Mouse (Mus musculus) kidney, embryonic 16.5 days (tissue): Measurements from ENCODE around the gene Ndufaf2. TPM values are rescaled to one million over a fixed set of nuclear protein-coding genes. Genes with fewer than 3 reads are reported as not detected.

ENCODE experiments used
- ATAC-seq: fragments of 200-750 bp; cut with Nextera tagmentation; 2 replicates; pipeline ENCODE4 v1.8.0; 2017; ENCODE audit warnings: moderate TSS enrichment; ENCODE audit not compliant: low FRiP score, low TSS enrichment
- H3K27ac ChIP-seq: fragments of 300-500 bp; sonication (generic); 2 replicates; pipeline ENCODE4 v1.5.1; 2014; ENCODE audit warnings: low read length
- H3K27me3 ChIP-seq: fragments of 300-500 bp; sonication (generic); 2 replicates; pipeline ENCODE4 v1.6.1; 2014; ENCODE audit warnings: low read length, control low read depth, mixed read lengths; ENCODE audit not compliant: insufficient read depth
- H3K36me3 ChIP-seq: fragments of 300-500 bp; sonication (generic); 2 replicates; pipeline ENCODE4 v1.6.1; 2014; ENCODE audit warnings: low read length, control low read depth, mixed read lengths; ENCODE audit not compliant: insufficient read depth
- H3K4me1 ChIP-seq: fragments of 300-500 bp; sonication (generic); 2 replicates; pipeline ENCODE4 v1.6.1; 2014; ENCODE audit warnings: low read length, control low read depth, mixed read lengths; ENCODE audit not compliant: insufficient read depth
- H3K4me2 ChIP-seq: fragments of 300-500 bp; sonication (generic); replicated peaks from 2 replicates; pipeline ENCODE4 v1.6.1; 2014; ENCODE audit warnings: low read depth, low read length
- H3K4me3 ChIP-seq: fragments of 300-500 bp; sonication (generic); 2 replicates; pipeline ENCODE4 v1.5.1; 2014; ENCODE audit warnings: mild to moderate bottlenecking, low read length
- H3K9ac ChIP-seq: fragments of 300-500 bp; sonication (generic); replicated peaks from 2 replicates; pipeline ENCODE4 v1.6.1; 2014; ENCODE audit warnings: low read length
- H3K9me3 ChIP-seq: fragments of 300-500 bp; sonication (generic); 2 replicates; pipeline ENCODE4 v1.6.1; 2016; ENCODE audit warnings: low read length, control low read depth
- WGBS: fragments of 180-500 bp; shearing (Covaris S2); extraction: QIAGEN DNeasy Blood & Tissue Kit; methylation state at CpG from one replicate; pipeline ENCODE4 v1.1.7; 2014; 5-methylcytosine and 5-hydroxymethylcytosine counted together
- polyA plus RNA-seq: library from polyadenylated mRNA; unstranded; fragments of >200 nt; fragmentation: Nextera tagmentation; extraction: Ambion mirVana; gene quantifications from 2 replicates; pipeline ENCODE4 v1.2.1, GENCODE M21; 2015

Ndufaf2 gene
- 72.0 and 72.6 TPM in 2 replicates for polyA plus RNA-seq

GRCm38 (mm10) chr13:108158465-108159240 lies at the start of gene Ndufaf2, which contains the start of gene Ercc8:
Gene Ndufaf2 (minus strand): TSS chr13:108158623.
Gene Ercc8 (plus strand): TSS chr13:108158731.
- H3K9ac ChIP-seq: peak within 1 kb of the TSS; percentile 73
- H3K36me3 ChIP-seq: 0 out of 2 replicates have a peak, but pooled peaks cover 9% of the 10 kb centered on the region
- peak within 1 kb of the TSS; percentile 99 for H3K4me3 ChIP-seq
- peaks cover 13% of the 10 kb centered on the region for H3K4me1 ChIP-seq
- ATAC-seq: peak; percentile 98
- H3K27ac ChIP-seq: no peak within 1 kb of the TSS
- WGBS: under 1% methylated on average over 47 of the region's 47 CpGs
- no peaks in the 10 kb centered on the region for H3K27me3 ChIP-seq
- H3K9me3 ChIP-seq: no peaks in the 10 kb centered on the region
- H3K4me2 ChIP-seq: peak within 1 kb of the TSS; percentile 90

- no peak for ATAC-seq
- no peak overlapping the region for H3K4me2 ChIP-seq
- H3K9me3 ChIP-seq: no peaks in the 10 kb centered on the region
- no peak overlapping the region for H3K9ac ChIP-seq
- H3K36me3 ChIP-seq: no peaks in the 10 kb centered on the region
- H3K4me3 ChIP-seq: no peak overlapping the region
- peaks cover 2% of the 10 kb centered on the region for H3K4me1 ChIP-seq
- 67% methylated on average over 5 of the region's 5 CpGs for WGBS
- H3K27ac ChIP-seq: no peak overlapping the region
- H3K27me3 ChIP-seq: no peaks in the 10 kb centered on the region
Measured at GRCm38 (mm10) chr13:108208090-108208489, 49.7 kb upstream of the Ndufaf2 start.

GRCm38 (mm10) chr13:108207447-108207846 lies 49.0 kb upstream of the Ndufaf2 start:
- Histone ChIP-seq H3K9me3 (no peaks in the 10 kb centered on the region), H3K27me3 (no peaks in the 10 kb centered on the region), H3K4me2 (no peak overlapping the region), H3K27ac (no peak overlapping the region), H3K4me1 (no peaks in the 10 kb centered on the region; the same call in 1 of the 2 replicates), H3K4me3 (no peak overlapping the region), H3K9ac (no peak overlapping the region), H3K36me3 (no peaks in the 10 kb centered on the region)
- no peak for ATAC-seq
- WGBS: 75% methylated on average over 2 of the region's 2 CpGs

DNA sequence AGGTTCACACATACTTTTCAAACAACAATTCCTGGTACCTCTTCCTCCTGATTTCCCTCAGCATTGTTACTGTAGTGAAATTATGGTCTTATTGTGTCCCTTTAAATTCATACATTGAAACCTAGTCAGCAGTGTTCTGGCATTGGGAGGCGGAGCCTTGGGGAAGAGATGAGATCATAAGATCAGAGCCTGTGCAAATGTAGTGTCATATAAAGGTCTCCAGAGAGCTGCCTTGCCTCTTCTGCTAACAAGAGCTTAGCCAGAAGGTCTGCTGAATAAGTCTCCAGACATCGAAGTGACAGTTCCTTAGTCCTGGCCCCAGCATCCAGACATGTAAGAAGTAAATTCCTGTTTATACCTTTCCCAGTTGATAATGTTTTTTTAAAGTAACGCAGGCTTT lies 46.4 kb upstream of the Ndufaf2 start:
- Histone ChIP-seq H3K27ac (no peak overlapping the region), H3K4me2 (no peak overlapping the region), H3K4me3 (no peak overlapping the region), H3K9me3 (no peaks in the 10 kb centered on the region), H3K27me3 (no peaks in the 10 kb centered on the region), H3K36me3 (no peaks in the 10 kb centered on the region), H3K4me1 (no peaks in the 10 kb centered on the region), H3K9ac (no peak overlapping the region)
- WGBS: 85% methylated on average over 3 of the region's 3 CpGs
- ATAC-seq: no peak

GRCm38 (mm10) chr13:108195474-108195873 lies 37.1 kb upstream of the Ndufaf2 start:
- H3K4me2 ChIP-seq: no peak overlapping the region
- WGBS: 85% methylated on average over 6 of the region's 6 CpGs
- no peaks in the 10 kb centered on the region for H3K27me3 ChIP-seq
- peaks cover 10% of the 10 kb centered on the region for H3K36me3 ChIP-seq
- H3K27ac ChIP-seq: no peak overlapping the region
- H3K4me1 ChIP-seq: no peaks in the 10 kb centered on the region
- no peak for ATAC-seq
- H3K9ac ChIP-seq: no peak overlapping the region
- no peaks in the 10 kb centered on the region for H3K9me3 ChIP-seq
- H3K4me3 ChIP-seq: no peak overlapping the region

DNA sequence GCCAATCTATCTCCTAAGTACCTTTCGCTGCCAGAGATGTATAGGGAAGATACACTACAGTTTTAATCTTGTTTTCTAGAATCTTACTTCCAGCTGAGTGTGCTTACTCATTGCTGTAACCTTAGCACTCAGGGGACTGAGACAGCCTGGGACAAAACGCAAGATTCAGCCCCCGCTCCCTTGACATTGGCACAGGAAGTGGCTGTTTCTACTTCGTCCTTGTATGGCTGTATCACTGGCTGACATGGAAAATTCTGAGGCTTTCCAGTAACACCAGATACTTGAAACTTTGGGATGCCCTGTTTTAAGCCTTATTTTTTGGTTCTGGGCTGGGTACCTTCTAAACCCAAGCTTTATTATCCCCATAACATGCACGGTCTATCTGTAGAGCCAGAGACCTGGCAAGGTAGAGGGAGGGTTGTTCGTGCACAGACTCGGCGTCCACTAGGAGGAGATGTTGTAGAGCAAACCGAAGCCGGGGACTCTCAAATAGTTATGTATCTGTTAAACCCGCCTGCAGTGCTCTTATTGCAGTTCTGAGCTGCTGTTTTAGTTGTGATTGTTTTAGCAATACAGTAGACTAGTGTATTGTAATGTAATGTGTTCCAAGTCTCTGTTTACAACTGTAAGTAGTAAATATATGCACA lies 32.8 kb upstream of the Ndufaf2 start:
- Histone ChIP-seq H3K4me3 (no peak overlapping the region), H3K9ac (no peak overlapping the region), H3K27me3 (no peaks in the 10 kb centered on the region), H3K27ac (no peak overlapping the region), H3K9me3 (no peaks in the 10 kb centered on the region), H3K4me2 (no peak overlapping the region), H3K4me1 (no peaks in the 10 kb centered on the region), H3K36me3 (peaks cover 17% of the 10 kb centered on the region)
- peak; percentile 70; the same call in 1 of the 2 replicates for ATAC-seq
- WGBS: 52% methylated on average over 11 of the region's 11 CpGs

- no peaks in the 10 kb centered on the region for H3K27me3 ChIP-seq
- H3K9me3 ChIP-seq: no peaks in the 10 kb centered on the region
- no peaks in the 10 kb centered on the region for H3K4me1 ChIP-seq
- H3K4me2 ChIP-seq: no peak overlapping the region
- no peak overlapping the region for H3K9ac ChIP-seq
- peaks cover 25% of the 10 kb centered on the region for H3K36me3 ChIP-seq
- no peak overlapping the region for H3K27ac ChIP-seq
- WGBS: 86% methylated on average over 4 of the region's 4 CpGs
- no peak for ATAC-seq
- no peak overlapping the region for H3K4me3 ChIP-seq
Measured at GRCm38 (mm10) chr13:108187994-108188393, 29.6 kb upstream of the Ndufaf2 start.

GRCm38 (mm10) chr13:108185530-108185929 lies 27.1 kb upstream of the Ndufaf2 start:
- Histone ChIP-seq H3K4me2 (no peak overlapping the region), H3K36me3 (peaks cover 34% of the 10 kb centered on the region), H3K9me3 (no peaks in the 10 kb centered on the region), H3K9ac (no peak overlapping the region), H3K4me3 (no peak overlapping the region), H3K4me1 (no peaks in the 10 kb centered on the region), H3K27ac (no peak overlapping the region), H3K27me3 (no peaks in the 10 kb centered on the region)
- 89% methylated on average over 3 of the region's 3 CpGs for WGBS
- ATAC-seq: no peak

DNA sequence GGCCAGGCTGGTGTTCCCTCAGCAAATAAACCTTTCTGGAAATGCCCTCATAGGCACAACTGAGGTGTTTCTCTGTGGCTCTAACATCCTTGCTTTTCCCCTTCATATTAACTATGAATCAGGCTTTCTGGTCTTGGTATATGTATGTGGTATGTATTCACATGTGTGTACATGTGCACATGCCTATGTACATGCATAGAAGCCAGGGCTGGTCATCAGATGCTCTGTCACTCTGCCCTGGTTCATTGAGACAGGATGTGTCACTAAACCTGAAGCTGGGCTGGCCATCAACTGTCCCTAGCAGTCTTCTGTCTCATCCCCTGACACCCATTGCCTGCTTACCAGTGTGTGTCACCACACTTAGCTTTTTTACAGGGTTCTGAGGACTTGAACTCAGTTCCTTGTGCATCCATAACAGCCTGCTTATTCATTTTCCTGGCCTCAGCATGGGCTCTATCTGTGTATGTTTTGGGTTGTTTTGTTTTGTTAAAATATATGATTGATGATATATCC lies 26.4 kb upstream of the Ndufaf2 start:
- no peak for ATAC-seq
- Histone ChIP-seq H3K36me3 (peaks cover 34% of the 10 kb centered on the region), H3K4me1 (no peaks in the 10 kb centered on the region), H3K4me3 (no peak overlapping the region), H3K27ac (no peak overlapping the region), H3K4me2 (no peak overlapping the region), H3K27me3 (no peaks in the 10 kb centered on the region), H3K9me3 (no peaks in the 10 kb centered on the region), H3K9ac (no peak overlapping the region)

GRCm38 (mm10) chr13:108180821-108181220 lies 22.4 kb upstream of the Ndufaf2 start:
- ATAC-seq: no peak
- whole genome bisulfite sequencing: 80% methylated on average over 5 of the region's 5 CpGs
- H3K4me2 ChIP-seq: no peak overlapping the region

More at GRCm38 (mm10) chr13:108180821-108181220, 22.4 kb upstream of the Ndufaf2 start:
- Histone ChIP-seq H3K27ac (no peak overlapping the region), H3K4me1 (no peaks in the 10 kb centered on the region), H3K9me3 (no peaks in the 10 kb centered on the region), H3K9ac (no peak overlapping the region), H3K27me3 (no peaks in the 10 kb centered on the region), H3K4me3 (no peak overlapping the region), H3K36me3 (peaks cover 32% of the 10 kb centered on the region)
